Mouse (Mus musculus): Measurements from ENCODE around the gene Dsel. TPM values are rescaled to one million over a fixed set of nuclear protein-coding genes. Genes with fewer than 3 reads are reported as not detected.

The Dsel gene
- 1 to 10 TPM; 1.9 to 3.3 TPM for total RNA-seq (2021)
- long read RNA-seq, experiment 1, partial matches to known transcripts: 0 of 1 reads
- long read RNA-seq, experiment 1, other reads (novel, unspliced or antisense): 1 of 1 reads
- long read RNA-seq, experiment 2: 0 reads

GRCm38 (mm10) chr1:111864779-111865165 lies at the start of gene Dsel:
TSS of gene Dsel (minus strand) at chr1:111864918.
- peak; percentile 51 for TF ChIP-seq CTCF (IDR thresholded peaks at IDR 0.05)
- DNase-seq: peak; percentile 97
- intact Hi-C loops (cut with DNase I): no loop called here
- Histone ChIP-seq H3K4me3 (peak within 1 kb of the TSS; percentile 90), H3K27ac (peak within 1 kb of the TSS; percentile 85)

DNA sequence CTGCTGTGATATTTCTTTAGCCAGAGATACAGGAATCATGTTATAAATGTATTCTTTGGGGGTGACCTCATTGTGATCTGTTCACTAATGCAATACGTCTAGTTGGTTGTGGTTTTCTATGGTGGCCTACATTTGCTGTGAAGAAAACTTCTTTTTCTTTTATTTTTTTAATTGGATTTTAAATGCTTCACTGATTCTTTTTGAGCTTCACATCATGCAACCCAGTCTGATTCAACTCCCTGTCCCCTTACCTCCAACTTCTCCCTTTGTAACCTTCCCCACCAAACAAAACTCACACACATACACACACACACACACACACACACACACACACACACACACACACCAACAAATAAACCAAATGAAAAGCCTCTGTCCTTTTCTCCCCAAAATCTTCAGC lies 46.7 kb upstream of the Dsel start:
- no peak for TF ChIP-seq CTCF (IDR thresholded peaks at IDR 0.05)

DNA sequence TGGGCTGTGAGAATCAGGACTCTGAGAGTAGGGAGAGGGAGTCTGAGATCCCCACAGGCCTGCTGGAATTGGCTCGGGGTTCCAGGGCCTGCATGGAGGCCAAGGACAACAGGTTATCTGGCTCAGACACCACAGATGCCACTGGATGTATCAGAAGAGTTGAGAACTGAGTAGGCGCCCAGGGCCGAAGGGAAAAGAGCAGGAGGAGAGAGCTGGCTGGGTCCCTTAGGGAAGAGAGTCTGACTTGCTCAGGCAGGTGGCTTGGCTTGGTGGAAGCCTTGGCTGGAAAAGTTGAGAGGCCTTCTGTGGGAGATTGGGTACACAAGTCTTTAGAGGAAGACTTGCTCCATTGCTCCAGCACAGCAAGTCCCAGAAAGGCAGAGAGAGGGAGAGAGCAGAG lies 18.6 kb upstream of the Dsel start:
- no peak for DNase-seq
- Histone ChIP-seq H3K4me3 (no peak overlapping the region), H3K27ac (no peak overlapping the region)
- intact Hi-C loops (cut with DNase I): no loop called here
- no peak for TF ChIP-seq CTCF (IDR thresholded peaks at IDR 0.05)

More for the DNA sequence above, 46.7 kb upstream of the Dsel start:
- intact Hi-C loops (cut with DNase I): no loop called here
- no peak overlapping the region for H3K27ac ChIP-seq
- DNase-seq: no peak
- no peak overlapping the region for H3K4me3 ChIP-seq

DNA sequence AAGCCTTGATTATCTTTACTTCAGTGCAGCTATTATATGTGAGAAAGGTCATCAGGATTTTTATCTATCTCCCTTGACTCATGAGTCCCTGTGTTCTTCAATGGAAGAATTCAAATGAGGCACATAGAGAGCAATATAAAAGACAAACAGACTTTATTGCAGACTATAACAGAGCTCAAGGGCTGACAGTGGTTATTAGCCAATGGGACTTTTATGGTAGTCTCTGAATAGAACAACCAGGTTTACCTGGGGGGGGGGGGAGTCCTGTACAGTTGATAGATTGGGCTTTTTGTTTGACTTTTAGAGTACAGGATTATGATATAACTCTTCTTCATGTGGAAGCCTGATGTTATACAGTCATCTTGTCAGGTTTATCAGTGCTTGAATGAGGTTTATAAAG lies 11.1 kb upstream of the Dsel start:
- H3K27ac ChIP-seq: no peak overlapping the region
- no peak overlapping the region for H3K4me3 ChIP-seq
- no peak for TF ChIP-seq CTCF (IDR thresholded peaks at IDR 0.05)
- intact Hi-C loops (cut with DNase I): no loop called here
- DNase-seq: no peak

- no peak for DNase-seq
- no peak overlapping the region for H3K27ac ChIP-seq
- intact Hi-C loops (cut with DNase I): no loop called here
- no peak overlapping the region for H3K4me3 ChIP-seq
- TF ChIP-seq CTCF (IDR thresholded peaks at IDR 0.05): no peak
Measured at GRCm38 (mm10) chr1:111873196-111873595, 8.5 kb upstream of the Dsel start.

DNA sequence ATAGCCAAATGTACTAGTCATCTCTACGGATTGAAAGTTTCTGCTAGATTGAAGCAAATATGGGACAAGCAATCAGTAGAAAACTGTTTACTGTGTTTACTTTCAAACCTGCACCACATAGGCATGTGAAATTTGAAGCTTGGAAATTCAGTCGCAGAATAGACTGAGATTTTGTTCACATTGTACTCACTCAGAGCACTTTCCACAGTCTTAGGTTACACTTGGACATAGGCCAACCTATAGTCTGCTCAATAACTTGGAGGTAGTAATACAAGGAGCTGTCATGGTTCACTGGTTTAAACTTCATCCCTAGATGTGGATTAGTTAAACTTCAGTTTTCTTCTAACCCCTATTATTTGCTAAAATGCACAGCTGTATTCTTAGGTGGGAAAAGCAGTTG lies 749 bp upstream of the Dsel start:
- no peak for TF ChIP-seq CTCF (IDR thresholded peaks at IDR 0.05)
- Histone ChIP-seq H3K27ac (peak overlapping the region; percentile 85; the same call in 1 of the 2 replicates), H3K4me3 (peak overlapping the region; percentile 90; the same call in 1 of the 2 replicates)
- DNase-seq: no peak
- intact Hi-C loops (cut with DNase I): no loop called here

DNA sequence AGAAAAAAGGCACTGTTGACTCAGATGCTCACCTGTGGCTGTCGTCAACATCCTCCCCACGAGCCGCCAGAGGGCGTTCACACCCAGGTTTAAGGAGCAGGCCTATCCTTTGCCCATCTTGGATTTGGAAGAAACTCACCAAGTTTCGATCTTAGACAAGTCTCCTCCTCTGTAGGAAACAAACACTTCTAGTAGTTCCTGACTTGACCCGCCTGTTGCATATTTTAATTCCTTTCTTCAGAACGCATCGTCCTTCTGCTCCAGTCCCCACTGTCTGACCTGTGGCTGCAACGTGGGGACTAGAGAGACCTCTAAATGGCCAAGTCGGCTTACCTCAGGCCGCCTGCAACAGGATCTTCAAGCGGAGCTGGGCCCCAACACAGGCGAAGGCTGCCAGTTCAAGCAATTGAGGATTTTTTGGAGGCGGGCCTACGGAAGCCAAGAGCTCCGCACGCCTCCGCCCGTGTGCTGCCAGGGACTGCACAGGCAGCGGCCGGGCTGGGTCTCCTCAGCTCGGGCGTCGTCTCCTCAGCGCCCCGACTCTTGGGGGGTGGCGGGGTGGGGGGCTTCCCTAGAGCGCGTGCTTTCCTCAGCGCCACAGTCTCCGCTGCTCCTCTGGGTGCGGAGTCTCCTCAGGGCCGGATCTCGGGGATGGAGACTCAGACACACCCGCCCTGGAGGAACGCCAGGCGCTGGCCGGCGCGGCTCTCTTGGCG lies 497 bp downstream of the Dsel start:
- intact Hi-C loops (cut with DNase I): no loop called here
- Histone ChIP-seq H3K27ac (peak overlapping the region; percentile 85), H3K4me3 (peak overlapping the region; percentile 90)
- peak; percentile 77 for DNase-seq
- peak; percentile 75 for TF ChIP-seq CTCF (IDR thresholded peaks at IDR 0.05)

GRCm38 (mm10) chr1:111857852-111858251 lies 6.9 kb downstream of the Dsel start:
- TF ChIP-seq CTCF (IDR thresholded peaks at IDR 0.05): no peak
- DNase-seq: no peak
- Histone ChIP-seq H3K4me3 (no peak overlapping the region), H3K27ac (0 out of 2 replicates have a peak overlapping the region, but pooled peaks have one; percentile 20)
- intact Hi-C loops (cut with DNase I): no loop called here

- DNase-seq: no peak
- Histone ChIP-seq H3K4me3 (no peak overlapping the region), H3K27ac (no peak overlapping the region)
- intact Hi-C loops (cut with DNase I): no loop called here
- no peak for TF ChIP-seq CTCF (IDR thresholded peaks at IDR 0.05)
Measured at GRCm38 (mm10) chr1:111852439-111852838, 12.3 kb downstream of the Dsel start.

GRCm38 (mm10) chr1:111833583-111834225 lies 31.0 kb downstream of the Dsel start:
- no peak overlapping the region for H3K4me3 ChIP-seq
- TF ChIP-seq CTCF (IDR thresholded peaks at IDR 0.05): no peak
- intact Hi-C loops (cut with DNase I): no loop called here
- no peak overlapping the region for H3K27ac ChIP-seq
- no peak for DNase-seq

All from gastrocnemius, adult 2 months (tissue).